Mouse (Mus musculus) layer of hippocampus, adult 18-20 months (tissue): Measurements from ENCODE around the gene Nell2. TPM values are rescaled to one million over a fixed set of nuclear protein-coding genes. Genes with fewer than 3 reads are reported as not detected.

Experiments used
- DNase-seq, 2 experiments: peaks; one replicate each; pipeline ENCODE4 v3.0.0; 2022; ENCODE audit warnings: low spot score in 2 of 2
- total RNA-seq, 2 experiments: library from RNA; stranded (reverse); gene quantifications; 2 replicates each; pipeline ENCODE4 v1.2.3; 2021

The Nell2 gene
- total RNA-seq, 2 experiments from 2014 or later: 710 to 754 TPM

DNA sequence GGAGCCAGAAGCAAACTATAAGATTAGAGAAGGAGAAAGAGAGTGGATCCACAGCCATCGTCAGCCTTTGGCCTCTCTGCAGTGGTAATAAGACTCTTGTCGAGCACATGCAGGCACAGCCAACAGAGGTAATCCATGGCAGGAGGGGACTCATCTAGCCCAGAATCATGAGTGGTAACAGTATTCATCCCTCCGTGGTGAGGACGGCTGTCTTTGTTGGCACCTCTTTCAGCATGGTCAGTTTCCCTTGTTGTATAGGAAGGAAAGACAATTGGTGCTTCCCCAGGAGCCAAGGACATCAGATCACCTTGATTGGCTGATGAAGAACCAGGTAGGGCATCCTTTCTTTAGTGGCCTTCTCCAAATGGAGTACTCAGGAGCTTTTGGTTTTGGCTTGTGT lies 419.7 kb downstream of the Nell2 start:
- no peak for DNase-seq

DNA sequence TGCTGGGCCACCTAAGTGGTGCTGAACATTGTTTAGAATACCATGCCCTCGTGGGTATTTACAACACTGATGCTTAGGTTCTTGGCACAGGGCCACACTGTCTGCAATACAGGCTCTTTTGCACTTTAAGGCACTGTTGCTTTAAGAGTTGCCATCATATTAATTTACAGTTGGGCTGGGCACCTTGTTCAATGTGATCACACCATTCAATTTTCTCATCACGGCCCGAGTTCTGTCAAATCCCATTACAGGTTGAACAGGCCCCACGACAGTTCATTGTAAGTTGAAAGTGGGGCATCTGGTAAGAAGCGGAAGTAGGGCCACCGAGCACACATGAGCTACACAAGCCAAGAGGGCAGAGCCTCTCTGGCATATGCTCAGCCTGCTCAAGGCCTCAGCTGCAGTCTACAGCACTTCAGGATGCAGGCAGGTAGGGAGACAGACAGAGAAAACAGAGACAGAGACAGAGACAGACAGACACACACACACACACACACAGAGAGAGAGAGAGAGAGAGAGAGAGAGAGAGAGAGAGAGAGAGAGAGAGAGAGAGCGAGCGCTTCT lies 421.0 kb downstream of the Nell2 start:
- DNase-seq: no peak

DNA sequence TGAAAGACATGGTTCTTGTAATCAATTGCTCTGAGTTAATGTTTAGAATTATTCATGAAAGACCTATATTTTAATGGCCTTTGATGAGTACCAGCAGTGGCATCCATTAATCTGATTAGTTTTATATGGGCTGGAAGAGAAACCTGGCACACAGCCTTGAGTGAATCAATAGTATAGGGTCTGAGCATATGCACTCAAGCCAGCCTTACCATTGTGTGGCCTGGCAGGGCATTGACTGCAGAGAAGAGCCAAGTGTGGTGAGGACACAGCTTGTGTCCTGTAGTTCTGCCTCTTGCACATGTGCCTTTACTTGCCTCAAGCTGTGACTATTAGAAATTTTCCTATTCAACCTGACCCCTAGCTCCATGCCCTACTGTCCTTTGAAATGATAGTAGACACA lies 426.8 kb downstream of the Nell2 start:
- no peak for DNase-seq

DNA sequence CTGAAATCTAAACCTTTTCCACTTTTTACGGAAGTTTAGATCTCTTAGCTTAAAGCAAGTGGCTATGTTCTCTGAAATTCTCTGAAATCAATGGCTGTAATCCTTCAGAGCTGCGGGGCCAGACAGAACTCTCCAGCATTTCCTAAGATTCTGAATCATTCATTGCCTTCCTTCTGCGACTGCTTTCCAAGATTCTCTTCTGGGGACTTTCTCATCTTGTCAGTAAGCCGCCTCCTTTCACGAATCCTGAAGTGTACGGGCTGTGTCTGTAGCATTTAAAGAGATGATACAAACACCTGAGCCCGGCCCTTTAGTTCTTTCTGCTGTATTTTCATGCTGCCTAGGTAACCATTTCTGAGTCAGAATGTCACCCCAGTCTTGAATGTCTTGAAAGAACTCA lies 428.2 kb downstream of the Nell2 start:
- DNase-seq: peak in 1 of 2 experiments; percentile 16

DNA sequence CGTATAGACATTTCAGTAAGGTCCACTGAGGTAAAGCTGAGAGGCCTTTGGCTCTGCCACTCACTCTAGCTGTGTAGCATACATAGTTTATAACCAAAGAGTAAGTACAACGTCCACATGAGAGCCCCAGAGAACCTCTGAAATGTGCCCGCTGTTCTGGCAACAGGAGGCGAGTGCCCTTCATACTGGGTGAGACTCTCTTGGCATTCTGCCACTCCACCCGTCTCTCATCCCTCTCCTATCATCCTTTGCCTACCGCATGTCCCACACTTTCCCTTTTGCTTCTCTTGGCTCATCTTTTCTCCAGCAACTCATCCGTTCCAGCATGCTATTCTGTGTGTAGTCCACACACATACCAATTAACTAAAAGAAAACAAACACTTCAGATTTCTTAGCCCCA lies 442.4 kb downstream of the Nell2 start:
- no peak for DNase-seq

DNA sequence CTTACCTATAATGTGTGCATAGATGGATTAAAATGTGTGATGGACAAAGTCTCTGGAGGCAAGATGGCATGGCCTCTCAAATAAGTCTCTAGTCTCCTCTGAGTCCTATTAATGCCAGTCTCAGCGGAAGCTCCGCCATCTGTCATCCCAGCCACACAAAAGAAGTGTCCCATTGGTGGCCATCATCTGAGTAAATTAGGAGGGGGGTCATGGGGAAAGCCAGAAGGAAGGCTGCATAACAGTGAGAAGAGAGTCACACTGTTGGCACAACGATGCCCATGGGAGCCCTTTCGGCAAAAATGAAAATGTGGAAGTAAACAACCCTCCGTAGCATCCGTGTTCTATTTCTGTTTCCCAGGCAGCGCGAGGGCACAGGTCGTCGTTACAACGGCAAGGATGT lies 446.7 kb downstream of the Nell2 start:
- no peak for DNase-seq

DNA sequence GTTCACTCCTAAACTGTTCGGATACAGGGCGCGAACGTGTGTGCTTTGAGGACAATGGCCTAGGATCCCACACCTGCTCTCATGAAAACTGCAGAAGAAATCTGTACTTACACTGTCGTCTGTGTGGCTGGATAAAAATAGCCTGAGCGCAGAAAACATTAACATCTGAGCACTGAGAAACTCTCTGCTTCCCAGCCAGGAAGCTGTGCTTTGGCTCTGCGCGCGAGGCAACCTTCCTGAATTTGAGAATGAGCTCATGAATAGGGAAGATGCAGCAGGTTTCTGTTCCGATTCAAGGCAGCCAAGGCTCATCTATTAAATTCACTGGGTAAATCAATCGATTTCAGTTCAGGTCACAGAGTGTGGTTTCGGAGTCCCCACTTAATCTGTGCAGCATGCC lies 453.0 kb downstream of the Nell2 start:
- peak in 1 of 2 experiments; percentile 60 for DNase-seq

DNA sequence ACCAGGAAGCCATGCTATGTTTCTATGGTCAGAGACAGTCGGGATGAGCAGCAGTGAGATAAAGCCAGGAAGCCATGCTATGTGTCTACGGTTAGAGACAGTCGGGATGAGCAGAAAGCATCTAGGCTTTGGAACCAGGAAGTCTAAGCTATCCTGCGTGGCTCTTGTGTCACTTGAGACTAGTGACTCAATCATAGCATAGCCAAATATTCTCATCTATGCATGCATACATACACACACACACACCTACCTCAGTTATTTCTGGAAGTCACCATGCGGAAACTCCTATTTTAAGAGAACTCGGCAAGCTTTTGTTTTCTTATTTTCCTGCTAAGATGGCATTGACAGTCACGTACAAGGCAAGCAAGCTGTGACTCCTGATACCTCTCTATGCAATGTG lies 457.5 kb downstream of the Nell2 start:
- no peak for DNase-seq

DNA sequence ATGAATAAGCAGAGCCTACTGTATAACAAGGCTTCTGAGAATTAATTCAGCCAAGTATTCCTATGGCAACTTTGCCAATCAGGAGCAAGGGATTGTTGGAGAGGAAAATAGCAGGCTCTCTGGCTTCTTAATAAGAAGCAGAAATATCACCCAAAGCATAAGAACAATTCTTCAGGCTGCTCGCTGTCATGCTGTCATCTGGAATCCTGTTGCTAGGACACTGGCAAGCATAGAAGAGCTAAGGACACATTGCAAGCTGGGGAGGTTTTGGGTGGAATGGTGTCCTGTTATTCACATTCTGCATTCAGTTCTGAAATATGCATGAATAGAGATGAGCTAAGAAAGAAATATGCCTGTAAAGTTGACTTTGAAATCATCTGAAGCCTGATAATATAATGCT lies 459.6 kb downstream of the Nell2 start:
- DNase-seq: peak; percentile 43 to 74

DNA sequence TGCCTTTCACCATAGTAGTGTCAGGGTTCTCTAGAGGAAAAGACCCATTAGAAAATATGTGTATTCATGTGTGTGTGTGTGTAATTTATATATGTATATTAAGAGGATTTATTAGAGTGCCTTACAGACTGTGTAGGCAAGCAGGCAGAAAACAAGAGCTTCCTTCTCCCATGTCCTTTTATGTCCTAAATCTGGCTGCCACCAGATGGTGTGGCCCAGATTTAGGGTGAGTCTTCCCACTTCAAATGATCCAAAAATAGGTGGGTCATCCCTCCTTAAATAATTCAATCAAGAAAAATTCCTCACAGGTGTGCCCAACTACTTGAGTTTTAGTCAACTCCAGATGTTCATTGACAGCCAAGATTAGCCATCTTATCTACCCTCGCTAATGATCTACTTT lies 460.3 kb downstream of the Nell2 start:
- no peak for DNase-seq

DNA sequence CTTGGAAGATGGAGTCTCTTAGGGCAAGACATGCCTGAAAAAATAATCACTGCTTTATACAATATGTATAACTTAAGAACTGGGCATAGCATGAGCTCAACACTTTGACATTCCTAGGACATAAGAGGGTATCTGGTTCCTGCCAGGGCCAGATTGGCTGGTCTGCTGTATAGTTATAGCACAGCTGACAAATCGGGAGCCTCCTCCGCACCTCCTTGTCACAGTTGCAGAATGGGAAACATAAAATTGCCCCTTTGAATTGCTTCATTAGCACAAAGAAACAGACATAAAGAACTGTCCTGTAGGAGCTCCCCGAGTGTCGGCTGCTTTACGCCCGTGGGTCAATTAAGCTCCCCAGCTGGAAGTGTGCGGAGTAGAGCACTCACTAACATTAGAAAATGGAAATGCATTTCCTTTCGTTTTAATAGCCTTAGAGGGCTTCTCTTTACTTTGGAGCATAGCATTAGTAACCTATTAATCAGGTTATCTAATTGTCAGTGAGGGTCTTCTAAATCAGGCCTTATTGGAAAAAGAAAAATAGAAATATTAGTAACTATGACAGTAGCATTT lies 473.2 kb downstream of the Nell2 start:
- peak; percentile 25 to 72 for DNase-seq

DNA sequence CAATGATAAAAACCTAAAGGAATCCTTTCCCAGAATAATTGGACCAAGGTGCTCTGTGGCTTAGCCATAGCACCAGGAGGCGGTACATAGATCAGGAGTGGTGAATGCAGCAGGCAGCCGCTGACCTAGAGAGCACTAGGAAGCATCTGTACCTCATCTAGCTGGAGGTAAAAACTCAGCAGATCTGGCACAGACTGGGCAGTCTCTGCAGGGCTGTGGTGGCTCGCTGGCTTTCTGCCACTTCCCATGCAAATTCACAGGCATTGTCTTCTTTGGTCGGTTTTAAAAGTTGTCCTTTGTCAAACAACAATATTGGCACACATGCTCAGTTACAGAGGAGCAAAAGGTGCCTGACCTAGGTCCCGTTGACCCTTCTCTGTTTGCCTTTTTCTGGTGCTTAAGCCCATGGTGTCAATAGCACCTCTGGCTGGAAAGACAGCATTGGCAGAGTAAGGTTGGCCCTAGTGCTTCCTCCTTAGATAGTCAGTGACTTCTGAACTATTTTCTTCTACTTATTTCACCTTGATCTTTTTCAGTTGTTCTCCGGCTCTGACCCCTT lies 479.1 kb downstream of the Nell2 start:
- DNase-seq: no peak

DNA sequence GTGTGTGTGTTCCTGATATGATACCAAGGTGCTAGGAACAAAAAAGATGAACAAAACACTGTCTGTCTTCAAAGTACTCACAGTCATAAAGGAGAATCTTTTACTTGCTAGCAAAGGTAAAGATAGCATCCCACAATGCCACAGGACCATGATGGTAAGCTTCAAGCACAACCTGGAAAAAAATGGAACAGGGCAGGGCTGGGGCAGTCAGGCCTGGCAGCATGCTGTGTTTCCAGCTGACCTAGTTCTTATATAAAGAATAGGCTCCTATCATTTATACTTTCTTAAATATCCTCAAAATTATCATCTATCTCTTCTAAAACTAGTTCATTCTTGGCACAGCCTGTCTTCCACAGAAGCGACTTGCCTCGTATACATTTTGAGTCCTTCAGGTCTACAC lies 480.9 kb downstream of the Nell2 start:
- DNase-seq: no peak

DNA sequence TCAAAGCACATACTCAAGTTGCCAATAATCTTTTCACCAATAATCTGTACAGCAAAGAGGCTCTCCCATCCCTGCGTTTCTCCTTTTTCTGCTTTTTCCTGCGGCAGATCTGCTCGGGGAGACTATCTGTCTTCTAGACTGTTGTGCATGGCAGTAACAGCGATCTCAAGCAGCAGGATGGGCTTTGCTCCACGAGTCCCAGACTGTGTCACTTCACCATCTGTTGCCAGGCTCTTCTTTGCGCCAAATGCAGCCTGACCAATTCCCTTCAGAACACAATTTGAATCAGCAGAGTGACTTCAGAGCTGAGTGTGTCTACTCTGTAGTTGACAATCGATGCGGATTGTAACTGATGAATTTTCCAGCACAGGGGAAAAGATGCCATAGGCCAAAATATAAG lies 484.3 kb downstream of the Nell2 start:
- peak; percentile 40 to 62 for DNase-seq

DNA sequence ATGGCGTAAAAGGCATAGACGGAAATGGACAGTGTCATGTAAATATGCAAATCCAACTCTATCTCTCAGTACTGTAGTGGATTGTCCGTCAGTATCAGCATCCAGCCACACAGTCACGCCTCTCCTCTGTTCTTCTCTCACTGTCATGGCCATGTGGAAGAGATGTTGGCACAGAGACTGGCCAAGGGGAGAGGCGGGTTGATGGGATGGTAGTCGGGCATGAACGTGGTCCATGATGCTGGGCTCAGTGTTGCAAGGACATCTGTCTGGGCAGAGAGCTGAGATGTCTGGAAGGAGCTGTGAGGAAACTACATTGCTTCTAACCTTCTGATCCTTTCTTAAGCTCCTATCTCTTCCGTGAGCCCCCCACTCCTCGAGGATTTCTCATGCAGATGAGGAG lies 485.9 kb downstream of the Nell2 start:
- no peak for DNase-seq

DNA sequence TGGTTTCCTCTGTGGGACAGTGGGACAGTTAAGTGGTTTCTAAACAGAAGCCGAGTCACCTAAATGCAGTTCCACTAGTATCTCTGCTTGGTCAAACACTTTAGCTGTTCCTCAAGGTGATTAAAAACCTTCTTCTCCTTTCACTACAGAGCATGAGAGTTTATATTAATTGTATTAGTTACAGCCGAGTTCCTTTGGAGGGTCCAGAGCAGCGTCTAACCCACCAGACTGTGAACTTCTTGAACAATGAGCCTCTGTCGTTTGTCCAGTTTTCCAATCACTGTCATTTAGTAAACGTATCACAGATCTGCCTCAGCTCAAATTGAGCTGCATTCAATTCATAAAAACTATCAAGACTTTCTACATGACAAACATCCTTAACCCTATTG lies 498.9 kb downstream of the Nell2 start:
- no peak for DNase-seq

DNA sequence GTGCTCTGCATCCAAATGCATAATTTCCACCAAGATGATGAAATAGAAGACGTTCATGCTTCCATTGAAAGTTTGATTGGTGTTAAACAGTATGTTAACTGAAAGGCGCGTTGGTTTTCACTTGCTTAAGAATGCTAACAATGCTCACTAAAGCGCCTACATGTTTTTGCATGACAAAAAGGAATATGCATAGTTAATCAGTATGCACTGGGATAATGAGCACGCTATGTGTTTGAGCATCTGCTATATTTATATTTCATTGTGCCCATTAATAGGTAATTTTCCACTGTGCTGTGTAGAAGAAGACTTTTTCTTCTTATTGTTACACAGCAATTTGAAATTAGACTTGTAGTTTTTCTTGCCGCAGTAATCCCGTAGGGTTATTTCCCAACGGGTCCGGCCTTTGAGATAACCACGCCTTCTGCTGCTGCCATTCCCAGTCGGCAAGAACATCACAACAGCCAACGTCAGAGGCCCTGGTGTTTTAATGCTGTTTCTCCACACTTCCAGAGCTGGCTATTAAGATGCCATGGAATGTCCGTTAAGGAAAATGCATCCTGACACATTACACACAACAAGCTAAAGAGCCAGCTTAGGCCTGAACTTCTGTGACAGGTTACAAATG lies 499.4 kb downstream of the Nell2 start:
- DNase-seq: no peak

Other genes with a start within 250 kb of the Nell2 start
- 10 to 100 TPM; 26.0 to 29.4 TPM for gene Dbx2, start 127.4 kb upstream of the Nell2 start, total RNA-seq